Mouse (Mus musculus) testis, adult 2 months (tissue): ENCODE data around the gene Hist1h4h.
"Not testable (repeated sequence)": the region's sequence is repeated elsewhere in the genome, so short reads cannot be mapped to it uniquely, and the experiment has no call there.

Experiments used
- CTCF ChIP-seq: fragments of 200-500 bp; IDR thresholded peaks from 2 replicates; pipeline ENCODE4 v1.5.1; 2012; ENCODE audit warnings: low read depth, mild to moderate bottlenecking, inconsistent platforms, low read length, moderate library complexity; ENCODE audit not compliant: control insufficient read depth, insufficient read depth, insufficient replicate concordance
- POLR2A ChIP-seq: fragments of 200-500 bp; IDR thresholded peaks from 2 replicates; pipeline ENCODE4 v1.6.1; 2012; ENCODE audit warnings: low read depth, mild to moderate bottlenecking, inconsistent platforms, low read length, moderate library complexity; ENCODE audit not compliant: control insufficient read depth

- TF ChIP-seq POLR2A, CTCF: not testable (repeated sequence)
These were observed 43.8 kb downstream of the Hist1h4h start for GRCm38 (mm10) chr13:23574546-23575170.
